Mouse (Mus musculus) neural tube, embryonic 10.5 days (tissue): ENCODE measurements around the gene Igll1.

ENCODE experiments used
- DNase-seq: peaks from one replicate; pipeline ENCODE4 v3.0.0-alpha.2; 2017; ENCODE audit warnings: low spot score; ENCODE audit errors: extremely low spot score

Gene Igll1

DNA sequence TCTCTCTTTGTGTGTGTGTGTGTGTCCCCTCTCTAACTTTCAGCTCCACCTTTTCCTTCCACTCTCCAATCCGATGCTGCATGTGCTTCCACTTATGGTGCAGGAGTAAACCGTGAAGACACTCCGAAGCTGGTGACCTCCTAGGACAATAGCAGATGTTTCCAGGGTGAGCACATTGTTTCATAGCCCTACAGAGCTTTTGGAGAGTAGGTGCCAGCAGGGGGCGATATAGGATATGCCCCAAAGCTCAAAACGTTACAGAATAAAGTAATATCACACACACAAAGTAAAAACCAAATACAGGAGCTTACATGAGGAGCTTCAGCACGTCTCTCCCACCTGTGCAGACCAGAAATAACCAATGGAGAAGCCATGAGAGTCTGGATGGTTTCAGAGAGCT lies 8.9 kb downstream of the Igll1 start:
- peak; percentile 19 for DNase-seq

DNA sequence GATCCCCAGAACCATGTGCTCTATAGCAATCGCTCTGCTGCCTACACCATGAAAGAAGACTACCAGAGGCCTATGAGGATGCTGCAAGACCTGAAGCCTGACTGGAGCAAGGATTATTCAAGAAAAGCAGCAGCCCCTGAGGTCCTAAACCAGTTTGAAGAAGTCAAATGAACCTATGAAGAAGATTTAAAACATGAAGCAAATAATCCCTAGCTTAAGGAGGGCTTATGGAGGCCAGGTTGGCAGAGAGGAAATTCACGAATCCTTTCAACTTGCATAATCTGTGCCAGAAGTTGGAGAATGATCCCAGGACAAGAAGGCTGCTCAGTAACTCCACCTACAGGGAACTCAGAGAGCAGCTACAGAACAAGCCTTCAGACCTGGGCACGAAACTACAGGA lies 11.4 kb downstream of the Igll1 start:
- DNase-seq: no peak

DNA sequence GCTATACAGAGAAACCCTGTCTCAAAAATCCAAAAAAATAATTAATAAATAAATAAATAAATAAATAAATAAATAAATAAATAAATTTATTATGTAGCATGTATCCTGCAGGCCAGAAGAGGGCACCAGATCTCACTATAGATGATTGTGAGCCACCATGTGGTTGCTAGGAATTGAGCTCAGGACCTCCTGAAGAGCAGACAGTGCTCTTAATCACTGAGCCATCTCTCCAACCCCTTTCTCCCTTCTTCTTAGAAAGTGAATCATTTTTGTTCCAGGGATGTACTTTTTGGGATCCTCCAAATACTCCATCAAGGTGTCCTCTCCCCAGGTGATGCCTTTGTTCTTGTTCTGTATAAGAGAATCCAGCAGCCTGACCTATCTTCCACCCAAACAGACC lies 14.6 kb downstream of the Igll1 start:
- DNase-seq: no peak

DNA sequence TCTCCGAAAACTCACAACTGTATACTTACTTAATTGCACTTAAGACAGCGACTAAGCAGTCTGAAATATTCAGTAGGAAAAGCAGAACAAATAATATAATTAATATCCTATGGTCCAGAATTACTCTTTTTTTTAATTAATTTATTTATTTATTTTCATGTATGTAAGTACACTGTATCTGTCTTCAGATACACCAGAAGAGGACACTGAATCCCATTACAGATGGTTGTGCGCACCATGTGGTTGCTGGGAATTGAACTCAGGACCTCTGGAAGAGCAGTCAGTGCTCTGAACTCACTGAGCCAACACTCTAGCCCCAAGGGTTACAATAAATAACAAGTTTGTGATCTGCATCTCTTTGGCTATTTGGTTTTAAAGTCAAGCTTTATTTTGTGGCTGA lies 34.1 kb downstream of the Igll1 start:
- DNase-seq: no peak

DNA sequence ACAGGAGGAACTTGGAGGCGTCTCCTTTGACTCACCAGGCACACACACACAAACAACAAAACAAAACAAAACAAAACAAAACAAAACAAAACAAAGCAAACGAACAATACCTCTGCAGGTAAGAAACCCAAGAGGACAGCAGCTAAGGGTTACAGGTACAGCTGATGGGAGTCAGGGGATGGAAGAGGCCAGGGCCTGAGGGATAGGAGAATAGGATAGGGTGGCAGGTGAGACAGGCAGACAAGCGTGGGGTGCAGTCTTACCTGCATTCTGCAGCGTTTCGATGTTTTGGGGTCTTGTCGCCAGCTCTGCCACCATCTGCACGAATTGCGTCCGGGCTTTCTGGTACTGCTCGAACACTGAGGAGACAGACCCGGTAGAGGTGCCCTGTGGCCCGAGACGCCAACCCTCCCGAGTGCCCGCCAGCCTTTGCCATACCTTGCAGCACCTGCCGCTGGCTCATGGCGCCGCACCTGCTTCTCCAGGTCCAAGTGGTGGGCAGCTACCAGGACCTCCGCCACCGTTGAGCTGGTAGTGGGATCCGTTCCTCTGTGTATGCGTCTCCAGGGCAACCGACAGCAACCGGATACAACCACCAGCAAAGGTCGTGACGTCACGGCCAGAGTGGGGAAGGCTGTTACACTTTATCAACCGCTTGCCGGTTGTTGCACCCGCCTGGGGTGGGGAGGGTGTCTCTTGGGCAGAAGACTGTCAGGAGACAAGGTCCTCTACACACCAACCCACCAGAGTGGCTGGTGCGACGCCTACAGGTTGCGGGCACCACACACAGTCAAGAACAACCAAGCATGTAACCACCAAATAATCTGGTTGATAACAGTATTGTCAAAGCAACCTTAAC lies 34.8 kb downstream of the Igll1 start, which contains the start of gene Spag6l:
Gene Spag6l, minus strand, starts transcription at position 700 of the 859 bp plus-strand sequence.
- DNase-seq: peak; percentile 63

DNA sequence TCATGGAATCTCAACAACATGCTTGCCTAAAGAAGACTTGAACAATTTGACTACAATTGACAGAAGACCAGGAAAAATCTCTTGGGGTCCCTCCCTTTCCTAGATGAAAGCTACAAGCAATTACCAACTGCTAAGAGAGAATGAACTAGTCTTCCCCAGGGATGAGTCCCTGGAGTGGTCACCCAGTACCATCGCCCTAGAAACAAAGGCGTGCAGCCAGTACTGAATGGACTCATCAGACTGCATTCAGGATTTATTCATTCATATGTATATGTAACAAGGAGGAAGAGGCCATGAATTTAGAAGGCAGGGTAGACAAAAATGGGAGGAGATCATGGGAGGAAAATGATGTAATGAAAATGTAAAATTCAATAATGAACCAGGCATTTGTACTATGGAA lies 37.6 kb downstream of the Igll1 start:
- no peak for DNase-seq

DNA sequence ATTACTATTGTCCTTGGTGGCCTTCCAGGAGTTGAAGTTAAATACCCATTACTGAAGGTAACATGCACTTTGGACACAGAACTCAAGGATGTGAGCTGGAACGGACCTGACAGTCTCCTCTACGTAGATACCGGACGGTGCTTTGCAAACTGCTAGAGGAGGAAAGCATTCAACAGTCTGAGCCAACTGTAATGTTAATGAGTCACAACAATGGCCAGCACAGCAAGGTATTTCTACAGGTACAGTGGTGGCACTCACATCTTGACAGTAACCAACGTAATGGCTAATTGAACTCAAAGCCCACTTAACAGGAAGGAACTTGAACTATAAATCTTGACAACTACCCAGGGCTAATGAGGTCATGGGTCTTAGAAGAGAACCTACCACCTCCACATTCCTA lies 38.3 kb downstream of the Igll1 start:
- DNase-seq: no peak
